In genomic region chr9:97155981-97156380, GRCm38 (mm10) we compare ENCODE assay signal across 16 mouse cellular contexts. TPM values are rescaled to one million over a fixed set of nuclear protein-coding genes. Genes with fewer than 3 reads are reported as not detected.
DNase-seq lines count a peak whose midpoint lies in the region; TF ChIP-seq lines count a peak whose summit lies in the region.
"Had no signal": no experiment of that assay in that cellular context is flagged by ENCODE, and none has a peak within 500 bp of the region (broad histone marks: within the 10 kb centered on the region; RNA-seq: fewer than 3 reads in every experiment).

No protein-coding gene starts in this region.

- no peaks in the 10 kb centered on the region for H3K4me1 ChIP-seq in heart, adult 2 months (ENCODE audit: control insufficient read depth, insufficient read depth, low read length)
- H3K4me1 ChIP-seq in liver, adult 2 months (ENCODE audit: control insufficient read depth, insufficient read depth, low read length) = no peaks in the 10 kb centered on the region
- H3K4me1 ChIP-seq: forebrain, embryonic 15.5 days had no signal

- H3K79me2 ChIP-seq in heart, adult 2 months (replicated peaks; ENCODE audit: control insufficient read depth, insufficient read depth, low read length) = no peaks in the 10 kb centered on the region
- no peaks in the 10 kb centered on the region for H3K79me2 ChIP-seq in liver, adult 2 months (ENCODE audit: control insufficient read depth, insufficient read depth, low read length)

- H3K27me3 ChIP-seq in heart, adult 2 months (ENCODE audit: control insufficient read depth, insufficient read depth, low read length) = no peaks in the 10 kb centered on the region
- H3K27me3 ChIP-seq in liver, adult 2 months (ENCODE audit: control insufficient read depth, insufficient read depth, low read length) = peaks cover 8% of the 10 kb centered on the region; the same call in 1 of the 2 replicates
- H3K27me3 ChIP-seq: forebrain, embryonic 15.5 days had no signal

- H3K27ac ChIP-seq in heart, adult 2 months = peak overlapping the region; percentile 11; the same call in 1 of the 2 replicates
- no peak overlapping the region for H3K27ac ChIP-seq in liver, adult 2 months (replicated peaks; ENCODE audit: insufficient read depth, low read depth, low read length)
- H3K27ac ChIP-seq: forebrain, embryonic 15.5 days; layer of hippocampus, adult 2 months; left cerebral cortex, adult 2 months had no signal

- no peak for TF ChIP-seq CTCF in heart, adult 2 months (IDR thresholded peaks at IDR 0.05)
- TF ChIP-seq CTCF in liver, adult 2 months (IDR thresholded peaks at IDR 0.05; ENCODE audit: low read depth, low read length) = no peak

- 35% methylated on average over 3 of the region's 3 CpGs for WGBS in heart, adult 2 months
- WGBS in liver, adult 2 months = 19% methylated on average over 3 of the region's 3 CpGs

- intact Hi-C loops in heart, adult 2 months (cut with DNase I) = no loop called here

- no peak overlapping the region for H3K9ac ChIP-seq in heart, adult 2 months (ENCODE audit: low read depth, low read length)
- H3K9ac ChIP-seq in liver, adult 2 months (ENCODE audit: low read depth, low read length) = no peak overlapping the region
- H3K9ac ChIP-seq: forebrain, embryonic 15.5 days had no signal

- TF ChIP-seq POLR2A in heart, adult 2 months (IDR thresholded peaks at IDR 0.05; ENCODE audit: insufficient read depth, low read depth, low read length) = no peak
- TF ChIP-seq POLR2A in liver, adult 2 months (IDR thresholded peaks at IDR 0.05; ENCODE audit: extremely low read depth, insufficient read depth, low read length) = no peak

- no peak overlapping the region for H3K4me3 ChIP-seq in heart, adult 2 months
- no peak overlapping the region for H3K4me3 ChIP-seq in liver, adult 2 months (ENCODE audit: insufficient read depth, low read depth, low read length)
- H3K4me3 ChIP-seq: forebrain, embryonic 15.5 days; layer of hippocampus, adult 2 months; left cerebral cortex, adult 2 months had no signal

- TF ChIP-seq EP300 in heart, adult 2 months (IDR thresholded peaks at IDR 0.05; ENCODE audit: insufficient read depth, low read depth, low read length) = no peak

- DNase-seq in heart, adult 2 months = no peak
- no peak for DNase-seq in heart, adult 11 months
- DNase-seq in liver, adult 2 months (ENCODE audit: extremely low read depth, low read depth, low spot score) = peak; percentile 77
- DNase-seq in liver = no peak
- peak; percentile 64 to 72 for DNase-seq in kidney, postnatal 25 days
- DNase-seq in lung, postnatal 25 days (ENCODE audit: low spot score) = peak; percentile 67
- DNase-seq in urinary bladder, postnatal 4 days (ENCODE audit: low spot score in 2 of 2) = no peak
- DNase-seq in left cerebral cortex, adult 8-10 months (ENCODE audit: low spot score in 2 of 2) = no peak
- DNase-seq: cerebellum, postnatal 10 days; embryo, embryonic 11 days; midbrain, embryonic 14.5 days; spleen, adult 18-20 months; thymus, postnatal 4 days had no signal

- H3K36me3 ChIP-seq in heart, adult 2 months (ENCODE audit: control insufficient read depth, insufficient read depth, low read length) = no peaks in the 10 kb centered on the region
- H3K36me3 ChIP-seq in liver, adult 2 months (ENCODE audit: control insufficient read depth, insufficient read depth, low read length) = no peaks in the 10 kb centered on the region
- H3K36me3 ChIP-seq: forebrain, embryonic 15.5 days had no signal

RNA-seq across cellular contexts. Expression of gene Slc25a36, which starts 45.0 kb away (rescaled TPM):
- 10 to 100 TPM; 34.7 to 35.1 TPM for total RNA-seq in heart, adult 2 months (2021)
- polyA plus RNA-seq in heart, adult 2 months (2012; rRNA removed) = 14.1 and 30.9 TPM in 2 replicates
- total RNA-seq in liver, adult 2 months (2014; rRNA removed) = 8.3 and 10.9 TPM in 2 replicates
- polyA plus RNA-seq in liver, adult 2 months (2012; rRNA removed) = 0.41 and 0.95 TPM in 2 replicates
- 10 to 100 TPM; 69.7 to 75.4 (median 72.6) TPM for total RNA-seq in left cerebral cortex, adult 8-10 months (2022)

Comparison
In these comparisons a context has a peak if more than half of its experiments do, and no peak if none do; other contexts are left out.
1. DNase-seq: peak in liver, adult 2 months (single experiment), kidney, postnatal 25 days (2 of 2) and lung, postnatal 25 days (single experiment); none in heart, adult 2 months (0 of 2), heart, adult 11 months (single experiment), liver (single experiment), urinary bladder, postnatal 4 days (0 of 2) and left cerebral cortex, adult 8-10 months (0 of 2).